Mouse (Mus musculus): ENCODE data around the gene Gm21994.
"Not testable (repeated sequence)": the region's sequence is repeated elsewhere in the genome, so short reads cannot be mapped to it uniquely, and the experiment has no call there.

Gene Gm21994

GRCm38 (mm10) chr2:150255491-150255890 lies at the start of gene Gm21994:
Gm21994 (minus strand) TSS chr2:150255591.
- DNase-seq (ENCODE audit: low spot score), result not testable (repeated sequence)

- DNase-seq (ENCODE audit: low spot score), result no peak
Observed at GRCm38 (mm10) chr2:150299096-150299495, 43.7 kb upstream of the Gm21994 start.

- DNase-seq (ENCODE audit: low spot score), result no peak
Observed at GRCm38 (mm10) chr2:150293669-150294068, 38.3 kb upstream of the Gm21994 start.

GRCm38 (mm10) chr2:150257291-150257690 lies 1.9 kb upstream of the Gm21994 start, which contains the start of gene Gm14124:
Gm14124 (plus strand) TSS chr2:150257517.
- DNase-seq (ENCODE audit: low spot score), result not testable (repeated sequence)

- DNase-seq (ENCODE audit: low spot score), result not testable (repeated sequence)
Observed at GRCm38 (mm10) chr2:150256861-150257260, 1.5 kb upstream of the Gm21994 start.

GRCm38 (mm10) chr2:150243211-150243610 lies 12.2 kb downstream of the Gm21994 start:
- no peak for DNase-seq (ENCODE audit: low spot score)

- not testable (repeated sequence) for DNase-seq (ENCODE audit: low spot score)
Observed at GRCm38 (mm10) chr2:150223263-150223662, 32.1 kb downstream of the Gm21994 start.

- not testable (repeated sequence) for DNase-seq (ENCODE audit: low spot score)
Observed at GRCm38 (mm10) chr2:150218363-150218725, 37.0 kb downstream of the Gm21994 start.

- peak; percentile 52 for DNase-seq (ENCODE audit: low spot score)
Observed at GRCm38 (mm10) chr2:150217600-150218362, 37.6 kb downstream of the Gm21994 start, which contains the start of gene Zfp937. Zfp937 (plus strand) TSS chr2:150218073.
